Mouse (Mus musculus): ENCODE data around the gene Chic2.

The Chic2 gene

GRCm38 (mm10) chr5:75067125-75067756 lies 22.7 kb upstream of the Chic2 start:
- DNase-seq (ENCODE audit: low spot score in 2 of 2) = peak; percentile 88

DNA sequence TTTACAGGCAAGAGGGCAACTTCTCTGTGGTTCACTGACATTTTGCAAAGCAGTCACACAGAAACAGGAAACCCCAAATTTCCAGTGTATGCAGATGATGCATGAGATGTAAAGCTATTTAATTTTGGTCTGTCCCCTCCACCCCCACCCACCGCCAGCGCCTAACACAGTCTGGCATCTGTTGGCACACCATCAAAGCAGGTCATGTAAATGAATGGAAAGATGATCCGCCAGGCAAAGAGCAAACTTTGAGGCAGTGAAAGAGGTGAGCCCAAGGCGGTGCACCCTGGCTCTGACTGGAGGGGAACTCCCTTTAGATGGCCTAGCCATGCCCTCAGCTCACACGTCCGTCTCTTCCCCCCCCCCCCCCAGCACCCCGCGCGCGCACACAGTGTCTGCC lies 22.1 kb upstream of the Chic2 start:
- peak; percentile 45 to 50 for DNase-seq (ENCODE audit: low spot score in 2 of 2)

DNA sequence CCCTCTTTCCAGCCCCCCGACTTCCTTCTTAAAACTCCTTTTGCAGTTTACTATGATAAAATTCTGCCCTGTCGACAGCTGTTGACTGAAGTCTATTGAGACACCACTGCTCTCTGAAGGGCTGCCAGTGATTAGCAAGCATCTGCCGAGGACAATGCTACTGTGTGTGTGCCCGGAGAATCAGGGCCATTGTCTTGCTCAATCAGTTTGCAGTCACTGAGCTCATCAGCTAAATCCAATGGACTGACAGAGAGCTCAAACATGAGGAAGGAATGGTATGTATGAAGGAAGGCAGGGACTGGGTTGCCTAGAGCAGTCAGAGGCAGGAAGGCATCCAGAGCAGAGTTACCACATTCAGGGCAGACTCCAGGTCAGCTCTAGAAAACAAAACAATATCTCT lies 18.6 kb upstream of the Chic2 start:
- no peak for DNase-seq (ENCODE audit: low spot score in 2 of 2)

- DNase-seq (ENCODE audit: low spot score in 2 of 2) = no peak
Measured at GRCm38 (mm10) chr5:75051109-75051508, 6.5 kb upstream of the Chic2 start.

DNA sequence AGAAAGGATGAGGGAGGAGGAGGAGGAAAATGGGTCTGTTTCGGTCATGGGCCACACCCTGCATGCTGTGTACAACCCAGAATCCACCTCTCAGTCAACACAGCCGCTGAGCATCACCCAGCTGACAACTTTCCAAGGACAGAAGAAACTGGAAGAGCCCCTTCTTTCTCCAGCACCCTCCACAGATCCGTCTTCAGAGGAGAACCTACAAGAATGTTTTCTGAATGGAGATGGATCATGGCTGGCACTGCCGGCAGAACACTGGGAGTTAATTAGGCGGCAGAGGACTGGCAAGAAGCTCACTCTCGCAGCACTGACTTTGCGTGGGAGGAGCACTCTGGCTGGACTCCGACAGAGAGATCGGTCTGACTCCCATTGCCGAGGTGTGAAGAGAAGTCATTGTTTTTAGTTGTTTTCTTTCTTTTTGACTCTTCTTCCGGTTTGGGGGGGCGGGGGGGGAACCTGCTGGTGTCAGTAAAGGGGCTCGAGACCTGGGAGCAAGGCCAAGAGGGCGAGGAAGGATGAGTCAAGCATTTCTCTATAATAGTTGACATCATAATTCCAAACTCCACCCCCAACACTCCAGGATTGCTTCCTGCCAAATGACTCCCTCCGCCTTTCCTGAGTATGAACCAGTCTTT lies 2.2 kb upstream of the Chic2 start:
- no peak for DNase-seq (ENCODE audit: low spot score in 2 of 2)

- no peak for DNase-seq (ENCODE audit: low spot score in 2 of 2)
Measured at GRCm38 (mm10) chr5:75045371-75045770, 797 bp upstream of the Chic2 start.

GRCm38 (mm10) chr5:75043621-75044301 lies 813 bp downstream of the Chic2 start:
- DNase-seq (ENCODE audit: low spot score in 2 of 2) = peak; percentile 18 to 37

GRCm38 (mm10) chr5:75043011-75043445 lies 1.5 kb downstream of the Chic2 start:
- no peak for DNase-seq (ENCODE audit: low spot score in 2 of 2)

DNA sequence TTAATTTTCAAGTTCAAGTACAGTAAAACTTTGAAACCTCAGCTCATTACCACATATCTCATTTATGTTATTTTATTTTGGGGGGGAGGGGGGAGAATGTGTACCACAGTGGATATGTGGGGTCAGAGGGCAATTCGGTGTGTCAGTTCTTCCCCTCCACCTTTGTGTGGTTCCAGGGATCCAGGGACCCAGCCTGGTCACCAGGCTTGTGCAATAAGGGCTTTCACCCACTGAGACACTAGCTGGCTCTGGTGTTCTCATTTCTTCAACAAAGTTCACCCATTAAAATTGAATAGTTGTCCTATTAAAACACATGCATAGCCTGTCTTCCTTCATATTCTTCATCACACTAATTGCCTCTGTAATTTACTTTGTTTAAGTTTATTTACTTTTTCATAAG lies 5.3 kb downstream of the Chic2 start:
- DNase-seq (ENCODE audit: low spot score in 2 of 2) = no peak

- no peak for DNase-seq (ENCODE audit: low spot score in 2 of 2)
Measured at GRCm38 (mm10) chr5:75035475-75035874, 9.1 kb downstream of the Chic2 start.

DNA sequence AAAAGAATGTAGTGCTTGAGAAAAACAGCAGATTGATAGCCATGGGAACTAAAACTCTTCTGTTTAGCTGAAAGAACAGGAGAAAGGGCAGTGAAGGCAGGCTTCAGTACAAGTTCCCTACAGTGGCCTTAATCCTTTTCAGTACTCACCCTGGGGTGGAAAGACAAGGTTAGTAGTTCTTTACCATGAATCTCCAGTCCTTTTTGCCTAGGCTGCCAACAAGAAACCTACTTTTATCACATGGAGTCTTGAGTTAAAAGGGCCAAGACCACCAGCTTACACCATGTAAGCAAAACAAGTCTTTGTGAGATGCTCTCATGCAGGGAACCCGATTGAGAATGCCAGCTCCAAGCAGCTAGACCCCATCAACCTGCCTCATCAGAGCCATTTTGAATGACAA lies 29.8 kb downstream of the Chic2 start:
- DNase-seq (ENCODE audit: low spot score in 2 of 2) = no peak

- no peak for DNase-seq (ENCODE audit: low spot score in 2 of 2)
Measured at GRCm38 (mm10) chr5:75012771-75013421, 31.7 kb downstream of the Chic2 start.

- DNase-seq (ENCODE audit: low spot score in 2 of 2) = no peak
Measured at GRCm38 (mm10) chr5:75011985-75012738, 32.4 kb downstream of the Chic2 start.

DNA sequence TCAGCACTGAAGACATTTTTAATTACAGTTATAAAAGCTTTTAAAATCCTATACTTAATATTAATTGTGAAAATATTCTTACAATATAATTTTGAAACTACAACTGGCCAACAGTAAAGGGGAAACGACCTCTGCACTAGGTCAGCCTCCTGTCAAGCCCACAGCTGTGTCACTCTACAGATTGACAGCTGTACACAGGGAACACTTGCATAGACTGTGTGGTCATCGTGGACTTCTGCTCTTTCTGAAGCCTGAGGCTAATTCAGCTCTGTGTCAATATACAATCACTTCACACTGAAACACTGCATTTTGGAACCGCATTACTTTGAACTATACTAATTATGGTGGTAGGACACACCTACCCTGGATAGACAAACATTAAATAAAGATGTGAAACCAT lies 39.8 kb downstream of the Chic2 start:
- DNase-seq (ENCODE audit: low spot score in 2 of 2) = no peak

DNA sequence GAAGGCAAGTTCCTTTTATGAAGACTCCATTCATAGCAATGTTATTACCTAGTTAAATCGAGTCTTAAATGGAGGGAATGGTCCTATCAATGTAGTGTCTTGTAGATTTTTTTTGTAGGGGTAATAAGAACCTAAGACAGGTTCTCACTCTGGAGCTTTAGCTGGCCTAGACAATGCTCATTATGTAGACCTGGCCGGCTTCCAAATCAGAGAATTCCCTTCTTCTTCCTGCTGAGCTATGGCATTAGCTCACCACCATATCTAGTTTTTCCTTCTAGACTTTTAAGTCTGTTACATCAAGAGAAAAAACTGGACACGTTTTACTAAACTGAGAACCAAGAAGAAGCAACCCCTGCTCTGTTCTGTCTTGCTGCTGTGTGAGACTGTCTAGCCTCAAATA lies 42.5 kb downstream of the Chic2 start:
- no peak for DNase-seq (ENCODE audit: low spot score in 2 of 2)

DNA sequence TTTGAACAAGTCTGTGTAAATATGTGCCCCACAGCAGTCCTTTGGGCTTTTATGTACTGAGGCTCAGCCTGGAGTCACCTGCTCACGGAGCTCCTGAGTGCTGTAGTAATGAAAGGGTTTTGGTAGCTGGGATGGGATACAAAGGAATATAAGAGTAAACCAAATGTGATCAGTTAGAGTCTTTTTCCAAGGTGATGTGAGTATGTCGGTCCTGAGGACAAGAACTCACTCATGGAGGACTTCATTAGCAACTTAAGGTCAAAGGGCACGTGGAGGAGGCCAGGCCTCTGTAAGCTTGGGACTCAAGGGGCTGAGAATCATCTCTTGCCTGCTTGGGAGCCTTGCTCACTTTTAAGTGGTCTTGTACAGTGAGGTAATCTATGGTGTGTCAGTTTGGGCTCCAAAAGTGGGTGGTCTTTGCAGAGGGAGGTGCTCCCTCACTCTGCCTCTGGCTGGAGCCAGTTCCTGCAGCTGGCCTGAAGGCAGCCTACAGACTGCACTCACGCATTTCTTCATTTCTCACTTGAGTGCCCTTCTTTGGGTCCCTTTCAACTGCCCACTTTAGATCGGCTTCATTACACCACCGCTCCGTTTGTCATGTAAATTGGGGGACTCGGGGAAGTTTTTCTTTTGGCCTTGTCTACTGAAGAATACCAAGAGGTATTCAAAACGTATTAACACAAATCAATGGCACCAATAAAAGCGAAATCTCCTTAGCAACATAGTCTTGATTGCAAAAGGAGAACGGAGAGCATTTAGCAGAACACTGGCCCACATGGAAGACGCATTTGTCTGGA lies 45.7 kb downstream of the Chic2 start:
- no peak for DNase-seq (ENCODE audit: low spot score in 2 of 2)

DNA sequence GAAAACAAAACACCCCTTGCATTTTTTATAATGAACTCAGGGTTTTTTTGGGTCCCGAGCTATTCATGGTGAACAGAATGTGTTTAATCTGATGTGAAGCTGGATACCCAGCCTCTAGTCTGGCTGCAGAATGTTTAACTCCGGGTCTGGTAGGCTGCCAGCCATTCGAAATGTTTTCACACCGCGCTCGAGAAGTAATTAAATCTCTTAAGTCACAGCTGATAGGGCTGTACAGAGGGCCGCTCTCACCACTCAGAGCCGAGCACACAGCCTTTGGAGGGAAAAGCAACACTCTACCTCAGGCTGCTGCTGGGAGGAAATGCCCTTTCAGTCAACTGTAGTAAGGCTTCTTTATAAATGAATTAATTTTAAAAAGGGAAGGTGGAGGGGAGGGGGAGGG lies 49.6 kb downstream of the Chic2 start:
- no peak for DNase-seq (ENCODE audit: low spot score in 2 of 2)

DNA sequence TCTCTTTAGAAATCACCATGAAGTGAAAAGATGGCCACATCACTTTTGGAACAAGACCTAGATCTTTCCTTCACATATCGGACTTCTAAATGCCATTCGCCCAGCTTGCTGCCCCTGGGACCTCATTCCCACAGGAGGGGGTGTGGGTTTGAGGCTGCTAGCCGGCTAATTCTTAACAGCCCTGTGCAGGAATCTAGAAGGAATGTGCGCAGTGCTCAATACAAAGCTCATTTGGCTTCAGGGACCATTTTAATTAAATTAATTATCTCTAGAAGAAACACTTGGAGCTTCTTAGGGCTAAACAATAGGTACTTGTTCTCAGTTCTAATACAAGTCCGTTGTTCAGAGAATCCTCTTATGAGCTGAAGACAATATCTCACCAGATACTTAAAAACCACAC lies 60.5 kb downstream of the Chic2 start:
- no peak for DNase-seq (ENCODE audit: low spot score in 2 of 2)

- DNase-seq (ENCODE audit: low spot score in 2 of 2) = no peak
Measured at GRCm38 (mm10) chr5:74980574-74980973, 64.0 kb downstream of the Chic2 start.

DNA sequence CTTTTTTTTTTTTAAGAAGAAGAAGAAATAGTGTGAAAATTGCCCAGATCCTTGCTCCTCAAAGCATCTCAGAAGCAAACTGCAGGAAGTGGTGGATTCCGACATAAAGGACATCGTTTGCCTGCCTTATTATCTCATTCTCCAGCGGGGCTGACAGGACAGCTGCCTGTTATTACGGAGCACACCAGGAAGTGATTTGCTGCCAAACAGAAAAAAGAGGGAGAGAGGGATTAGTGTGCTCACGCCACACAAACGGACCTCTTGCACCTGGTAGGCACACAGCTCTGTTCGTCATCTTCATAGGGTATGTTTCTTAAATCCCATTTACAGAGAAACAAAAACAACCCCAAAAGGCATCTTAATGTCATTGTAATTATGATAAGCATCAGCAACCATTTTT lies 64.4 kb downstream of the Chic2 start:
- DNase-seq (ENCODE audit: low spot score in 2 of 2) = no peak

DNA sequence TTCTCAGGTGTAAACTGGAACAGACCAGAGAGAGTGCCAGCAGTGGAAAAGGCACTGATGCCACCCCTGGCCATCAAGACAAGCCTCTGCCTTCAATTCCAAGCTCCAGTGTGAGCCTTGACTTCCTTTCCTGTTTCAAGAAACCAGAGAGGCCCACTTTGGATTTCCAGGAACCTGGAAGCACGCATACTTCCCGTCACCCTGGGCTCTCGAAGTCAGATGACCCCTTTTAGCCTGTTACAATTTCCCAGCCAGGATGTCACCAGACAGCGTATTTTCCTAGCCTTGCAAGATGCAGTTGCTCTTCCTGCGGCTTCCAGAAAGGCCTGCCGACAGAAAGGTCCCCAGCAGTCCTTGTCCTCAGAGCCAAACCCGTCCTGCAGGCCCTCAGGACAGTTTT lies 65.0 kb downstream of the Chic2 start:
- peak in 1 of 2 experiments; percentile 3 for DNase-seq (ENCODE audit: low spot score in 2 of 2)

All from spleen, postnatal 36 days (tissue).